Mouse (Mus musculus) myocyte (in vitro differentiated cells): ENCODE data around the gene Haspin. TPM values are rescaled to one million over a fixed set of nuclear protein-coding genes. Genes with fewer than 3 reads are reported as not detected.
A peak's percentile ranks its signal among the peaks of the same experiment; 100 is the strongest.

Source experiments
- H3K27me3 ChIP-seq: one replicate; pipeline ENCODE4 v1.6.1; 2011; ENCODE audit not compliant: control insufficient read depth, insufficient read depth, insufficient read length
- H3K36me3 ChIP-seq: one replicate; pipeline ENCODE4 v1.6.1; 2011; ENCODE audit not compliant: control insufficient read depth, insufficient read depth
- H3K4me2 ChIP-seq: one replicate; pipeline ENCODE4 v1.6.1; 2011; ENCODE audit warnings: low read depth, control low read depth
- H3K4me3 ChIP-seq: one replicate; pipeline ENCODE4 v1.5.1; 2011; ENCODE audit warnings: mild to moderate bottlenecking, control low read depth, moderate library complexity
- H3K79me2 ChIP-seq: one replicate; pipeline ENCODE4 v1.6.1; 2011; ENCODE audit not compliant: control insufficient read depth, insufficient read depth
- H3ac ChIP-seq: one replicate; pipeline ENCODE4 v1.6.1; 2011; ENCODE audit not compliant: control insufficient read depth, insufficient read length
- CEBPB ChIP-seq: IDR thresholded peaks from 2 replicates; pipeline ENCODE4 v1.6.1; 2011; ENCODE audit warnings: mild to moderate bottlenecking, moderate library complexity; ENCODE audit not compliant: poor library complexity, insufficient read depth, severe bottlenecking
- E2F4 ChIP-seq: IDR thresholded peaks from one replicate; pipeline ENCODE4 v1.6.1; 2011; ENCODE audit warnings: mild to moderate bottlenecking, control low read depth, moderate library complexity; ENCODE audit not compliant: insufficient read depth
- MAX ChIP-seq: IDR thresholded peaks from one replicate; pipeline ENCODE4 v1.6.1; 2011; ENCODE audit warnings: low read depth, mild to moderate bottlenecking, control low read depth
- MYOD1 ChIP-seq, 3 experiments: IDR thresholded peaks; one replicate each; pipeline ENCODE4 v1.6.1; 2011; ENCODE audit warnings: control low read depth in 2 of 3, low read depth in 2 of 3, mild to moderate bottlenecking in 2 of 3, moderate library complexity in 1 of 3; ENCODE audit not compliant: insufficient read length in 2 of 3, control insufficient read depth in 1 of 3
- MYOG ChIP-seq, 3 experiments: IDR thresholded peaks; one replicate each; pipeline ENCODE4 v1.6.1; 2011; ENCODE audit warnings: control low read depth in 2 of 3, low read depth in 2 of 3, mild to moderate bottlenecking in 2 of 3; ENCODE audit not compliant: insufficient read length in 2 of 3, control insufficient read depth in 1 of 3, insufficient read depth in 1 of 3
- POLR2A ChIP-seq: IDR thresholded peaks from one replicate; pipeline ENCODE4 v1.6.1; 2011; ENCODE audit warnings: low read depth, mild to moderate bottlenecking, control low read depth, moderate library complexity; ENCODE audit not compliant: insufficient read length
- POLR2AphosphoS2 ChIP-seq: IDR thresholded peaks from one replicate; pipeline ENCODE4 v1.6.1; 2011; ENCODE audit warnings: low read depth, control low read depth; ENCODE audit not compliant: insufficient read length
- REST ChIP-seq: IDR thresholded peaks from one replicate; pipeline ENCODE4 v1.6.1; 2011; ENCODE audit warnings: mild to moderate bottlenecking, control low read depth, moderate library complexity; ENCODE audit not compliant: insufficient read depth, insufficient read length
- SRF ChIP-seq: IDR thresholded peaks from one replicate; pipeline ENCODE4 v1.6.1; 2011; ENCODE audit warnings: low read depth; ENCODE audit not compliant: control insufficient read depth, insufficient read length
- TCF12 ChIP-seq: IDR thresholded peaks from one replicate; pipeline ENCODE4 v1.6.1; 2011; ENCODE audit warnings: mild to moderate bottlenecking, control low read depth; ENCODE audit not compliant: poor library complexity, insufficient read depth, severe bottlenecking
- TCF3 ChIP-seq: IDR thresholded peaks from one replicate; pipeline ENCODE4 v1.6.1; 2011; ENCODE audit warnings: low read depth, control low read depth; ENCODE audit not compliant: insufficient read length
- USF1 ChIP-seq: IDR thresholded peaks from one replicate; pipeline ENCODE4 v1.6.1; 2011; ENCODE audit warnings: low read depth, mild to moderate bottlenecking, control low read depth, moderate library complexity
- polyA plus RNA-seq: library from polyadenylated mRNA; unstranded; fragments of >200 nt; fragmentation: generic; extraction: Trizol; gene quantifications from one replicate; pipeline ENCODE4 v1.2.1, GENCODE M21; 2012; ENCODE audit warnings: missing spikeins

Gene Haspin
- 3.3 TPM for polyA plus RNA-seq

GRCm38 (mm10) chr11:73137591-73138501 is at the start of gene Haspin:
Gene Haspin (minus strand): TSS chr11:73138294.
- peak within 1 kb of the TSS; percentile 60 for H3K4me3 ChIP-seq
- no peaks in the 10 kb centered on the region for H3K36me3 ChIP-seq
- H3K79me2 ChIP-seq: peaks cover 40% of the 10 kb centered on the region
- H3ac ChIP-seq: peak within 1 kb of the TSS; percentile 21
- H3K4me2 ChIP-seq: peak within 1 kb of the TSS; percentile 68
- no peaks in the 10 kb centered on the region for H3K27me3 ChIP-seq
- TF ChIP-seq MYOG (IDR thresholded peaks at IDR 0.05; ENCODE audit: control insufficient read depth in 1 of 3, insufficient read depth in 1 of 3, insufficient read length in 2 of 3, low read depth in 2 of 3) (peak in 2 of 3 experiments; percentile 22 to 74), E2F4 (peak; percentile 98), USF1 (no peak), POLR2AphosphoS2 (peak; percentile 62), SRF (peak; percentile 47), POLR2A (peak; percentile 73), MAX (no peak), MYOD1 (IDR thresholded peaks at IDR 0.05; ENCODE audit: control insufficient read depth in 1 of 3, insufficient read length in 2 of 3, low read depth in 2 of 3) (no peak), TCF12 (no peak), CEBPB (no peak), REST (no peak), TCF3 (no peak)

GRCm38 (mm10) chr11:73187231-73187630 is 49.1 kb upstream of the Haspin start:
- Histone ChIP-seq H3K36me3 (peaks cover 29% of the 10 kb centered on the region), H3K4me3 (no peak overlapping the region), H3K79me2 (no peaks in the 10 kb centered on the region), H3K27me3 (no peaks in the 10 kb centered on the region), H3K4me2 (no peak overlapping the region), H3ac (no peak overlapping the region)
- TF ChIP-seq USF1 (no peak), POLR2A (no peak), TCF3 (no peak), MYOG (IDR thresholded peaks at IDR 0.05; ENCODE audit: control insufficient read depth in 1 of 3, insufficient read depth in 1 of 3, insufficient read length in 2 of 3, low read depth in 2 of 3) (no peak), SRF (no peak), CEBPB (no peak), MAX (no peak), MYOD1 (IDR thresholded peaks at IDR 0.05; ENCODE audit: control insufficient read depth in 1 of 3, insufficient read length in 2 of 3, low read depth in 2 of 3) (no peak), E2F4 (no peak)

GRCm38 (mm10) chr11:73185872-73186615 is 48.0 kb upstream of the Haspin start:
- Histone ChIP-seq H3ac (no peak overlapping the region), H3K36me3 (peaks cover 29% of the 10 kb centered on the region), H3K79me2 (no peaks in the 10 kb centered on the region), H3K4me2 (no peak overlapping the region), H3K27me3 (no peaks in the 10 kb centered on the region), H3K4me3 (no peak overlapping the region)
- TF ChIP-seq USF1 (no peak), POLR2AphosphoS2 (peak; percentile 52)

GRCm38 (mm10) chr11:73177895-73178294 is 39.8 kb upstream of the Haspin start:
- Histone ChIP-seq H3K4me3 (peak overlapping the region; percentile 77), H3K4me2 (peak overlapping the region; percentile 82), H3ac (peak overlapping the region; percentile 92), H3K79me2 (peaks cover 65% of the 10 kb centered on the region), H3K27me3 (no peaks in the 10 kb centered on the region), H3K36me3 (peaks cover 10% of the 10 kb centered on the region)
- TF ChIP-seq POLR2A (no peak), REST (no peak), POLR2AphosphoS2 (no peak), MYOG (IDR thresholded peaks at IDR 0.05; ENCODE audit: control insufficient read depth in 1 of 3, insufficient read depth in 1 of 3, insufficient read length in 2 of 3, low read depth in 2 of 3) (no peak), SRF (no peak), CEBPB (no peak), MAX (no peak), TCF12 (no peak), E2F4 (no peak), TCF3 (no peak)
